Mouse (Mus musculus): ENCODE measurements around the gene Hmgb2. TPM values are rescaled to one million over a fixed set of nuclear protein-coding genes. Genes with fewer than 3 reads are reported as not detected.
"Not testable (repeated sequence)": the region's sequence is repeated elsewhere in the genome, so short reads cannot be mapped to it uniquely, and the experiment has no call there.

Hmgb2 gene
- polyA plus RNA-seq, 1 experiment, result 6.3 TPM

GRCm38 (mm10) chr8:57507556-57508063, 4.1 kb upstream of the Hmgb2 start:
- no peak for TF ChIP-seq CTCF (IDR thresholded peaks at IDR 0.05; ENCODE audit: extremely low read depth, insufficient read depth, low read length)
- TF ChIP-seq POLR2A (IDR thresholded peaks at IDR 0.05; ENCODE audit: extremely low read depth, insufficient read depth, low read length), result no peak
- Histone ChIP-seq H3K4me3 (ENCODE audit: insufficient read depth, low read length) (no peak overlapping the region), H3K4me1 (ENCODE audit: control insufficient read depth, insufficient read depth, low read length) (no peaks in the 10 kb centered on the region)

DNA sequence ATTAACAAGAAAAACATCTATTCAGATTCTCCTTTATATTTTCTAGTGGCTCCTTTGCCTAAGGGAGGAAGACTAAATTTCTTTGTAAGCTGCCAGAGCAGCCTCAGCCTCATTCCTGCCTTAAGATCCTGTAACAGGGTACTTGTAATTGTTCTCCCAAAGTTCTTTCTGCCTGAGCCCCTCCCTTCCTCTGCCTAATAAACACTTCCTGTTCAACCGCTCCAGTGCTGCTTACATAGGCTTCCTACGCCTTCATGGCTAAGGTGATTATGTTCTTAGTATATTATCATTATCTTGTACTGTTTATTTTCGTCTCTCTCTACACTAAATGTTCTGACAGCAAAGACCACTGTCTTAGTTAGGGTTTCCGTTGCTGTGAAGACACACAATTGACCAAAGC, 3.0 kb upstream of the Hmgb2 start:
- Histone ChIP-seq H3K4me3 (ENCODE audit: insufficient read depth, low read length) (no peak overlapping the region), H3K27ac (ENCODE audit: insufficient read depth, low read length) (no peak overlapping the region), H3K4me1 (ENCODE audit: control insufficient read depth, insufficient read depth, low read length) (no peaks in the 10 kb centered on the region)
- TF ChIP-seq POLR2A (IDR thresholded peaks at IDR 0.05; ENCODE audit: extremely low read depth, insufficient read depth, low read length) (no peak), CTCF (IDR thresholded peaks at IDR 0.05; ENCODE audit: extremely low read depth, insufficient read depth, low read length) (no peak)

More at GRCm38 (mm10) chr8:57507556-57508063, 4.1 kb upstream of the Hmgb2 start:
- no peak overlapping the region for H3K27ac ChIP-seq (ENCODE audit: insufficient read depth, low read length)

GRCm38 (mm10) chr8:57510791-57511315, 854 bp upstream of the Hmgb2 start:
- Histone ChIP-seq H3K4me3 (ENCODE audit: insufficient read depth, low read length) (peak overlapping the region; percentile 51), H3K27ac (ENCODE audit: insufficient read depth, low read length) (no peak overlapping the region), H3K4me1 (ENCODE audit: control insufficient read depth, insufficient read depth, low read length) (no peaks in the 10 kb centered on the region)
- TF ChIP-seq CTCF (IDR thresholded peaks at IDR 0.05; ENCODE audit: extremely low read depth, insufficient read depth, low read length), result no peak
- no peak for TF ChIP-seq POLR2A (IDR thresholded peaks at IDR 0.05; ENCODE audit: extremely low read depth, insufficient read depth, low read length)

DNA sequence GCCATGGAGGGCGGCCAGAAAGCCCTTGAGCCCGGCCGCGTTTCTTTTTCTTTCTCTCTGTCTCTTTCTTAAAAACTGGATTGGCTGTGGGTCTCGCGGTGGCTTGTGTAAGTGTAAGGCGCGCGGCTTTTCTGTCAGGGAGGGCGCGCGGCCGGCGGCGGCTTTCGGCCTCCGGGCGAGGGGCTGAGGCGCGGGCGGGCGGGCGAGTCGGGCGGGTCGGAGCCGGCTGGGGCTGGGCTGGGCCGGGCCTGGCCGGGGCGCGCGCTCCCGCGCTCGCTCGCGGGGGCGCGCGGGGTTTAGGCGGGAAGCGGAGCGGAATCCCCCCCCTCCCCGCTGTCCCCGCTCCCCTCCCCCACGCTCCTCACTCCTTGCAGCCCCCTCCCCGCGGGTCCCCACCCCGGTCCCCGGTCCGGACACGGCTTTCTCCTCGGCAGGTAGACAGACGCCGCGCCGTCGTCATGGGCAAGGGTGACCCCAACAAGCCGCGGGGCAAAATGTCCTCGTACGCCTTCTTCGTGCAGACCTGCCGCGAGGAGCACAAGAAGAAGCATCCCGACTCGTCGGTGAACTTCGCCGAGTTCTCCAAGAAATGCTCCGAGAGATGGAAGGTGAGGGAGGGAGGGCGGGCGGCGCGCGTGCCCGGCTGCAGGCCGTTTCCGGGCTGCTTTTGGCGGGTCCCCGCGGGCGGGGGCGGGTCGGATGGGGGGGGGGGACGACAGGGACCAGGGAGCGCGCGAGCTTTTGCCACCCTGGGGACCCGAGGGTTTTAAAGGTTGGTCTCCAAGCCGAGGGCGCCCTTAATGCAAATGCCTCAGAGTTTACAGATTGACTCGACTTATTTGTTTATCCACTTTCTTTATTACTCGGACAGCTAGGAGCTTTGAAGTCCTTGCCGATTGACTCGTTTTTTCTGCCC, 692 bp downstream of the Hmgb2 start:
- Histone ChIP-seq H3K4me1 (ENCODE audit: control insufficient read depth, insufficient read depth, low read length) (no peaks in the 10 kb centered on the region), H3K4me3 (ENCODE audit: insufficient read depth, low read length) (peak overlapping the region; percentile 63), H3K27ac (ENCODE audit: insufficient read depth, low read length) (peak overlapping the region; percentile 14; the same call in 1 of the 2 replicates)
- TF ChIP-seq POLR2A (IDR thresholded peaks at IDR 0.05; ENCODE audit: extremely low read depth, insufficient read depth, low read length), result no peak
- TF ChIP-seq CTCF (IDR thresholded peaks at IDR 0.05; ENCODE audit: extremely low read depth, insufficient read depth, low read length), result no peak

GRCm38 (mm10) chr8:57513178-57513661, 1.5 kb downstream of the Hmgb2 start:
- H3K4me1 ChIP-seq (ENCODE audit: control insufficient read depth, insufficient read depth, low read length); H3K27ac ChIP-seq (ENCODE audit: insufficient read depth, low read length): not testable (repeated sequence)
- peak overlapping the region; percentile 63; the same call in 1 of the 2 replicates for H3K4me3 ChIP-seq (ENCODE audit: insufficient read depth, low read length)

- not testable (repeated sequence) for H3K4me1 ChIP-seq (ENCODE audit: control insufficient read depth, insufficient read depth, low read length); H3K4me3 ChIP-seq (ENCODE audit: insufficient read depth, low read length); H3K27ac ChIP-seq (ENCODE audit: insufficient read depth, low read length)
Measured at GRCm38 (mm10) chr8:57516685-57517084, 5.0 kb downstream of the Hmgb2 start.

- Histone ChIP-seq H3K4me1 (ENCODE audit: control insufficient read depth, insufficient read depth, low read length) (no peaks in the 10 kb centered on the region), H3K27ac (ENCODE audit: insufficient read depth, low read length) (no peak overlapping the region), H3K4me3 (ENCODE audit: insufficient read depth, low read length) (no peak overlapping the region)
- TF ChIP-seq CTCF (IDR thresholded peaks at IDR 0.05; ENCODE audit: extremely low read depth, insufficient read depth, low read length), result no peak
- no peak for TF ChIP-seq POLR2A (IDR thresholded peaks at IDR 0.05; ENCODE audit: extremely low read depth, insufficient read depth, low read length)
Measured at GRCm38 (mm10) chr8:57517723-57518122, 6.0 kb downstream of the Hmgb2 start.

GRCm38 (mm10) chr8:57520186-57520786, 8.6 kb downstream of the Hmgb2 start:
- no peak for TF ChIP-seq POLR2A (IDR thresholded peaks at IDR 0.05; ENCODE audit: extremely low read depth, insufficient read depth, low read length)
- TF ChIP-seq CTCF (IDR thresholded peaks at IDR 0.05; ENCODE audit: extremely low read depth, insufficient read depth, low read length), result no peak

DNA sequence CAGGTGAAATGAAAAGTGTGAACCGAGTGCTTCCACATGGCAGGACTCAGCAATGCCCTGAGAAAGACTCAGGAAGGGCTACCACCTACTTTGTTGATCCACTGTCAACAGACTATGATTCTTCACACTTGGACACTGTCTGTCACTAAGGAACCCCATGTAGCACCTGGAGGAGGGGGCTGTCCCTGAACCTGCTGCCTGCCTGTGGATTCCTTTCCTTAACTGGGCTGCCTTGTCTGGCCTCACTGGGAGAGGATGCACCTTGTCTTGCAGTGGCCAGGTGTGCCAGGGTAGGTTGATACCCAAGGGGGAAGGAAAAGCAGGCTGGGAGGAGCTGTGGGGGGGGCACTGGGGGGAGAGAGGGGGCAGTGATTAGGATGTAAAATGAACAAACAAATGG, 16.3 kb downstream of the Hmgb2 start:
- H3K4me1 ChIP-seq (ENCODE audit: control insufficient read depth, insufficient read depth, low read length), result no peaks in the 10 kb centered on the region
- TF ChIP-seq POLR2A (IDR thresholded peaks at IDR 0.05; ENCODE audit: extremely low read depth, insufficient read depth, low read length) (no peak), CTCF (IDR thresholded peaks at IDR 0.05; ENCODE audit: extremely low read depth, insufficient read depth, low read length) (no peak)
- H3K27ac ChIP-seq (ENCODE audit: insufficient read depth, low read length), result no peak overlapping the region
- no peak overlapping the region for H3K4me3 ChIP-seq (ENCODE audit: insufficient read depth, low read length)

More at GRCm38 (mm10) chr8:57520186-57520786, 8.6 kb downstream of the Hmgb2 start:
- H3K27ac ChIP-seq (ENCODE audit: insufficient read depth, low read length), result no peak overlapping the region
- H3K4me1 ChIP-seq (ENCODE audit: control insufficient read depth, insufficient read depth, low read length), result no peaks in the 10 kb centered on the region
- H3K4me3 ChIP-seq (ENCODE audit: insufficient read depth, low read length), result no peak overlapping the region

Data from cortical plate, adult 2 months (tissue).